Mouse (Mus musculus) adrenal gland (tissue): Measurements from ENCODE around the gene Slc35e1.

Experiments used
- intact Hi-C: fragments of 180-260 bp; cut with DNase I; formaldehyde crosslinking; loops from one replicate; pipeline ENCODE4 v1.15.1; 2025

Slc35e1 gene

DNA sequence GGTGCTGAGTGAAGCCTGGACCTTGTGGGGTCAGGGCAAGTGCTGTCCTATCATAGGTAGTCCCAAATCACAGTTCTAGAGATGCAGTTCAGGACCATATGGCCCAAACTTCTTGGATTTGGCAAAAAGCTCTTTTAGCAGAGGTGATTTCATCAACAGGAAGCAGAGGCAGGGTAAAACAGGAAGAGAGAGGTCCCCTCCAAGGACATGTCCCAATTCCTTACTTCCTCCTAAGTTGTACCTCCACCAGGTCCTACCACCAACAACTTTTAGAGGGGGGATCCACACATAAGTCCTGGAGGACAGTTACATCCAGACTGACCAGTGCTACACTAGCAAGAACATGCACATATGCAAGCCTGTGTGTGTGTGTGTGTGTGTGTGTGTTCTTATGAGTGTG lies 5.4 kb downstream of the Slc35e1 start:
- intact Hi-C loops, result no loop called here

DNA sequence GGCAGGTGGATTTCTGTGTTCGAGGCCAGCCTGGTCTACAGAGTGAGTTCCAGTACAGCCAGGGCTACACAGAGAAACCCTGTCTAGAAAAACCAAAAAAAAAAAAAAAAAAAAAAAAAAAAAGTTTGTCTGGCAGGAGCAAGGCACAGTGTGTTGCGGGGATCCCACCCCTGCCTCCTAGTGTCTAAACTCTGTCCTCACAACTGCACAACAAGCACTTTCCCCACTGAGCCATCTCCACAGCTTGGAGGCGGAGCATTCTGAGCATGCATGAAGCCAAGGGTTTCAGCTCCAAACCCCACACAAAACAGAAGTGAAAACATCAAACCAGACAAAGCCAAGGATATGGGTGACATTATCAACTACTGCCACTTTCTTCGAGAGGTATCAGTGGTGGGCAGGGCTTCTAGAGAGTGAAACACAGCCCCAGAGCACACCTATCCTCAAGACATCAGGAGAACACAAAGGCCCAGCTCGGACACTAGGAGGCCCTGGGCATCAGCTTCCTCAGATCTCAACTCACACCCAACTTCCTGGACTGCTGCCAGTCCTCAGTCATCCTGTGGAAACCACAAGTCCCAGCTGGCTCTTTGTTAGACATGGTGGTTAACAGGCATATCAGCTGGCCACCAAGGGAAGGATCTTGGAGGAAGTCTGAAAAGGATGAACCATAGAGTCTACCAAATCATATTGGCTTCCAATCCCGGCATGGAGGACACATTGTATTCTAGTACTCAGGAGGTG lies 6.8 kb downstream of the Slc35e1 start:
- intact Hi-C loops, result no loop called here

DNA sequence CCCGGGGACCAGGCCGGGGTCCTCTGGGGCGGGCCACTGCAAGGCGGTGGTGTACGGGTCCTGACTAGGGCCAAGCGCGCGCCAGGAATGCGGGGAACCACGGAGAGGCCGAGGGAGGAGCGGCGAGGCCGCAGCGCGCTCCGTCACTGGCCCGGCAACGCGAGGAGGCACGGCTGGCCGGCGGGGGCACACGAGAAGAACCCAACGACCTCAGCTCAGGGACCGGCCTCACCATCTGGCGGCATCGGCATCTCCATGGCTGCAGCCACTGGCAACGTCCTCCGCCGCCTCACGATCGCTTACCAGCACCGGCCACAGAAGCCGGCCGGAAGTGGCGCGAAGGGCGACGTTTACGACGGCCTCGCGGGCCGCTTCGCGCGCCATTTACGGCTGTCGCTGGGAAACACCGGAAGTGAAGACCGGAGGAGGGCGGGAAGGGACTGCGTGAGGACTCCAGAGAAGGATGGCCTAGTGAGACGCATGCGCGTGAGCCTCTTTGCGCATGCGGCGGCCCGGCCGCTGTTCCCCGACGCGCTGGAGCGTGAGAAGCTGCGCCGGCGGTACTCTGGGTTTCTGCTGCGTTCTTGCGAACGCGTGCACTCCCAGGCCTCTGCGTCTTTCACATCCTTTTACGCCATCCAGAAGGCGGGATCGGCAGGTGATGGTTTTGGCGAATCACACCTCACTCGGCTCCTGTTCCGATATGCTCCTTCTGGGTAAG lies 17.4 kb downstream of the Slc35e1 start, which contains the start of gene Cherp:
Gene Cherp (minus strand): TSS at position 401 of the 721 bp plus-strand sequence.
- intact Hi-C loops, result loop anchor here (5.0 kb wide), 1 partner anchor 72 kb away; the partner anchor contains the start of gene Med26

DNA sequence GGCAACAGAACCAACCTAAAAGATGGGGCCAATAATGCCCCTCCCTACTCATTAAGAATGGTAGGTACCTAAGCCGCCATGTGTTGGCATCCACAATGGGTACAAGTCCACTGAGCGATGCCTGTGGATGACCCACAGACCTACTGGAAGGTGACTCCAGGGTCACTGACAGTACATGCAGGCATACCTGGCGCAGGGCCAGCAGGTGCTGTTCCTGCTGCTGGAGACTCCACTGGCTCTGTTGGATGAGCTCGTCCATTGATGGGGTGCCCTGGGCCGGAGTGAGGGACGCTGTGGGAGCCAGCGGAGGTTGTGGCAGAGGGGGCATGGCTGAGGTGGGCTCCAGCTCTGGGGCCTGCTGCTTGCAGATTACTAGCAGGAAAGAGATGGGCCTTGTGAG lies 21.7 kb downstream of the Slc35e1 start:
- intact Hi-C loops, result no loop called here

DNA sequence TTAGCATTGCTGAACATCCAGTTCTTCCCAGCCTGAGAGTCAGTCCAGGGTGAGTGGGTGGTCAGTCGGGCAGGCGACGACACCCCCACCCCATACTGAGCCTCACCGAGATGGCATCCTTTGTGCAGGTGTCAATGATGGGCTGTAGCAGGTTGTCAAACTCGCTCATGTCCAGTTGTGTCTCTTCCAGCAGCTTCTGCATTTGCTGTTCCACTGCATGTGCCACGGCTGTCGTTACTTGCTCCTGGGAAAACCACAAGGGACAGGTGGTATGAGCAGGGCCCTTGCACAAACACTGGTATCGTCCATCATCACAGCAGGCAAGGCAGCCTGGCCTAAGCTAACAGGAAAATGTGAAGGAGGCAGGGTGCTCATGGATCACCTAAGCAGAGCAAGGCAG lies 22.4 kb downstream of the Slc35e1 start:
- intact Hi-C loops, result no loop called here

DNA sequence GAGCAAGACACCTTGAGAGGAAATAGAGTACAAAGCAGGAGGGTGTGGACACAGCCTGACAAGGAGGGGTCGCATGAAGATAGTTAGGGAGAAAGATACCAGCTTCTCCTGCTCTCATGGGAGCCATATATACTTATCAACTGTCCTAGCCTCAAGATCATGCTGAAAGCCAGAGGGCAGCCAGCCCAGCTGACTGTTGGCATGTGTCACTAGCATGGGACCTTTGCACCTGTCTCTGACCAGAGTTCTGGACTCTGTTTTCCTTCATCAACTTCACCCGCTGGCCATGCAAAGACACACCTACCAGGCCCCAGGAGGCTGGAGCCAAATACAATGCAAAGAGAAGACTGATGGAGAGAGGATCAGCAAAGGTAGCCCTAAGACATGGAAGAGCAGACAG lies 23.2 kb downstream of the Slc35e1 start:
- intact Hi-C loops, result no loop called here

DNA sequence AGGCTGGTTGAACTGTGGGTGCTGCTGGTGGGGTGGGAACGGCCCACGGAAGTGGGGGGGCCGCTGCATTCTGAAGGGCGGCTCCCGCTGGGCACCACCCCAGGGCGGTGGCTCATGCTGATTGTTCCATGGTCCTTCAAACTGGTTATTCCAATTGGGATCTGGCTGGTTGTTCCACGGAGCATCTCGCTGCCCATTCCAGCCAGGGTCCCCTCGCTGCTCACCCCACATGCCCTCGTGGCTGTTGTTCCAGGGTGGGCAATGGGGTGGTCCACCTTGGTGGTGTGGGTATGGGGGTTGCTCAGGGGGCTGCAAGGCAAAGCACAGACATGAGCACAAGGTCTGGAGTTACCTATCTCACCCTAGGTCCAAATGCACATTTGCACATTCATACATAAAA lies 28.2 kb downstream of the Slc35e1 start:
- intact Hi-C loops, result no loop called here

DNA sequence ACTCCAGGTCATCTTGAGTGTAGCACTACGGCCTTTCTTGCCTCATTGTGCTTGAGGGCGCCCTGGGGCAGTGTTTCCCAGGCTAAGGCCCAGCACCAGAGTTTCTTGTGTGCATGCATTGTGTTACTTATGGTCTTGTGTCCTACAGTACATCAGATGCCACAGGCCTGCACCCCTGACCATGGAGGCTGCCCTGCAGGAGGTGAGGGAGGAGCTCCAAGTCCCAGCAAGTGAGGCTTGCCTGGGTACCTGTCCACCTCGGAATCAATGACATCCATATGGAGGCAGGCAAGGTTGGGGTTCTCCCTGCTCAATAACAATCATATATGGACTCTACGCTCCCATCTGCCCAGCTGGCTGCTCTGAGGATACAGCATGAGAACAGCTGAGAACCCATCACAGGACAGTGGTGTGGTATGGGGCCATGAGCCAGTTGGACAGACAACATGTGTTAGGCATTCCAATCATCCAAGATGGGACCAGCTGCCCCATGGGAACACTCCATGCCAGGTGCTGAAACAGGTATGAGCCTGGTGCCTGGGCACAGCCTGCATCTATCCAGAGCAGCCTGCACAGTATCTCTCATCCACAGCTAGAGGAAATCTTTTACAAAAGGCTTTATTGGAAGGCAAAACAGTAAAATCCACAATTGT lies 32.4 kb downstream of the Slc35e1 start:
- intact Hi-C loops, result no loop called here

DNA sequence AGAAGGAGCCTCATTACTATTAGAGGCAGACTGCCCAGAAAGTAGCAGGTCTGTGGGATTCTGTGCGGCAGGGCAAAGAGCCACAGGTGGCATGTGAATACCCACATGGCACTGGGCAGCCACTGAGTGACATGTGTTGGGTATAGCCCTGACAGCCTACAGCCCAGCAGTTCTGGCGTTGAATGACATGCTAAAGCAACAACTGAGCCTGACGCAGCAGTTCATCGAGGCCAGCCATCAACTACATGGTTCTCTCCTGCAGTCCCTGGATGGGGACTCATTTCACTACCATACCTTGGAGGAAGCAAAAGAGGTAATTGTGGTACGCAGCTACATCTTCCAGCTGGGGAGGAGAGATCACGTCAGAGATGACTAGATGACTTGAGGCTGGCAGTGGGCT lies 34.0 kb downstream of the Slc35e1 start:
- intact Hi-C loops, result no loop called here

DNA sequence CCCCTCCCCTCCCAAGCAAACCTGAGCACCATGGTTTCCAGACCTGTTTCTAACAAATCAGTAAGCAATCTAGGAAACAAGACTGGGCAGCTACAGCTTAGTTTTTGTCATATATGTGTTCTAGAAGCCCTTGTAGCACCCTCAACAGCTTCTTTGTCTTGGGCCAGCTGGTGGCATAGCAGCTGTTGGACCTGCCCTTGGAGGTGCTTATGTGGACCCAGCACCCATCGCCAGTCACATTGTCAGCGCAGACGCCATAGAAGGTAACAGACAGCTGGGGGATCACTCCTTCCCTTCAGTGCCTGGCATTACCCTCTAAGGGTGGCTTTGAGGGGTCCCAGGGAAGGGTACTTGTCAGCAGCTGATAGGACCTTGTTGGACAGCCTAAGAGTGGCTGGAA lies 34.6 kb downstream of the Slc35e1 start:
- intact Hi-C loops, result no loop called here

DNA sequence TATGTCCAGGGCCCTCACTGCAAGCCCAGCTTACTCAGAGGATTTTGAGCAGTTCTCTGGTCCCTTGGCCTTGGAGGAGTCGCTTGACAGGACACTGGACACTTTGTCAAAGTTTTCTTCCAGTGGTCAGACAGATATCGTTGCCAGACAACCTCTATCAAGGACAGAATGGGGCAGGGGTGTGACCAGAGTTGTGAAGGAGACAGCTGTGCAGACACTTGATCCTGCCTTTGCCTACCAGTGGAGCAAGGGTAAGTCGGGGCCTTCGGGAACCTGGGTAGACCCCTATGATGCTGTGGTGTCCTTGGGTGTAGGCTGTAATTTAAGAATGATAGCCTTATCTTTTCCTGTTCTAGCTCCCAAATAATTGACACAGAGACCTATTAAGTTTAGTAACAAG lies 37.1 kb downstream of the Slc35e1 start:
- intact Hi-C loops, result no loop called here

DNA sequence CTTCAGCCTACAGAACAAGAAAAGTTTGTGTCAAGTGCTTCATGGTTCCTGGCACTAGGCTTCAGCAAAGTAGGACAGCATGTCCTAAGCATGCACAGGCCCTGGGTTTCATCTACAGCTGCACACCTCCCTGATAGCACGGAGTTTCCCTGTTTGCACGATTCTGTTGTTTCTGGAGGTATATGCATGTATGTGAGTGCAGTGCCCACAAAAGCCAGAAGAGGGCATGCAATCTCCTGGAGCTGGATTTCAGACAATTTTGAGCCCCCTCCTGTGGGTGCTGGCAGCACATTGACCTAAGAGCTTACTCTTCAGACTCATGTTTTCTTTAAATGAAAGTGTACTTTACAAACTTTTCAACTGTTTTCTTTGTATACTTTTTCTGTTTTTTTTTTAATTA lies 38.5 kb downstream of the Slc35e1 start:
- intact Hi-C loops, result no loop called here

DNA sequence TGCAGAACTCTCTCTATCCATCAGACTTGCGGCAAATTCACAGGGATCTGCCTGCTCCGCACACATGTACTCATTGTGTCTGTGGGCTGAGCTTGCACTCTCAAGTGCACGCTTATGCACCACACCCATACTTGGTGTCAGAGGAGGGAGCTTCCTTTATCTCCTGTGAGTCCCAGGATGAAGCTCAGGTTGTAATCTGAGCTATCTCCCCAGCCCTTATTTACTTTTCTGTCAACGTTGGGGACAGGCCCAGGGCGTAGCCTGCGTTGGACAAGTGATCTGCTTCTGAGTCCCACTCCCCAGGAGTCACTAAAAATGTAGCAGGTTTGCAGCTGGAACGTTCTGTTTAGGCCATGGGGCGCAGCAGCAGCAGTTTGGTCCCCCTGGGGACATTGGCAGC lies 40.9 kb downstream of the Slc35e1 start:
- intact Hi-C loops, result no loop called here

DNA sequence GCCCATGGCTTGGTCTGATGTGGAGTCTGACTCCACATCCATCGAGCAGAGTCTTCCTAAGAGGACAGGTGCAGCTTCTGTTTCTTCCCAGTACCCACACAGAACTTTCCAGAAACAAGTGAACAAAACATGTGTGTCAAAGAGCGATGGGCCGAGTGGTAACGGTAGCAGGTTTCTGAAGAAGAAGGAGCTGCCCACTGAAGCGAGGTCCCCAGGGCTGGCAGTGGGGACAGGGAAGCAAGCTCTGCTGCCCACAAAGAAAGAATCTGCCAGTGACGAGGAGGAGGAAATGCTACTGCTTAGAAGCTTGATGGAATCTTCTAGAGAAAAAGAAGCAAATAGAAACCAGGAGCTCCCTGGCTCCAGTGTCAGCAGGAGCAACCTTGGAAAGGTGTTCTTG lies 47.3 kb downstream of the Slc35e1 start:
- intact Hi-C loops, result no loop called here

DNA sequence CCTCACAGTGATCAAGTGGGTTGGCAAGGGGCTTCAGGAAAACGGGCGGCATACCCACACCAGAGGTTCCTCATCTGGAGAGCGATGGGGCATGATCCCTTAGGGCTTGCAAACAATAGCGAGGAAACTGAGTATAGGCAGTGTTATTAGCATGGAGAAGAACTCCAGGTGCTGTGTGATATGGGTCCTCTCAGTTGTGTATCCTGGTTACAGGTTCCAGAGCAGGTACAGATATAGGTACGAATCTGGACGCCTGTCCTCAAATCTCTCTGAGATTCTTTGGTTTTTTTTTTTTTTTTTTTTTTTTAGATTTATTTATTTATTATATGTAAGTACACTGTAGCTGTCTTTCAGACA lies 48.4 kb downstream of the Slc35e1 start:
- intact Hi-C loops, result no loop called here

DNA sequence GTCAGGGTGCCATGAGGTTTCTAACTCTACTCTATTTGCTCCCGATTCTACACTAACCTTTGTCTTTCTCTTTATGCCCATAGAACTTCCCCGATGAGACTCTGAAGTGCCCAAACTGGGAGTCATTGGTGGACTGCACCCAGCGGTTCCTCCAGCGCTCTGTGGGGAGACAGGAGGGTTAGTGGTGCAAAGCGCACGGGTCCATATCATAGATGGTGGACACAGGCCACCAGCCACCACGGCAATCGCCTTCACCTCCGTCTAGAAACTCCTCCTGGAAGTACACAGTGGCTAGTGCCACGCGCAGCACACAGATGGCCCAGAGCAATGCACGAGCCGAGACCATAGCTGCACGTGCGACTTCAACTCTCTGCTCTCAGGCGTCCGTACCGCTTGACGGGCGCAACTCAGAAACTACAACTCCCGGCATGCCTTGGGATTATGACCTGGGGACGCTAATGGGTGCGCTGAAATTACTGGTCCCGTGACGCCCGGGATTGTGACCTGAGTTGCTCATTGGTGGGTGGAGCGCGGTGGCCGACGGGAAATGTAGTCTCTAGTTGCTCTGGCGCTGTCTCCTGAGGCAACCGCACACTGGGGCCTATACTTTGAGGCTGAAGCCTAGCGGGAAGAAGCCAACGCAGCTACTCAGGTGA lies 48.9 kb downstream of the Slc35e1 start, which contains the start of the genes Calr3 and 1700030K09Rik:
Gene Calr3 (minus strand): TSS at position 533 of the 656 bp plus-strand sequence.
Gene 1700030K09Rik (plus strand): TSS at position 543 of the 656 bp plus-strand sequence.
- intact Hi-C loops, result no loop called here

DNA sequence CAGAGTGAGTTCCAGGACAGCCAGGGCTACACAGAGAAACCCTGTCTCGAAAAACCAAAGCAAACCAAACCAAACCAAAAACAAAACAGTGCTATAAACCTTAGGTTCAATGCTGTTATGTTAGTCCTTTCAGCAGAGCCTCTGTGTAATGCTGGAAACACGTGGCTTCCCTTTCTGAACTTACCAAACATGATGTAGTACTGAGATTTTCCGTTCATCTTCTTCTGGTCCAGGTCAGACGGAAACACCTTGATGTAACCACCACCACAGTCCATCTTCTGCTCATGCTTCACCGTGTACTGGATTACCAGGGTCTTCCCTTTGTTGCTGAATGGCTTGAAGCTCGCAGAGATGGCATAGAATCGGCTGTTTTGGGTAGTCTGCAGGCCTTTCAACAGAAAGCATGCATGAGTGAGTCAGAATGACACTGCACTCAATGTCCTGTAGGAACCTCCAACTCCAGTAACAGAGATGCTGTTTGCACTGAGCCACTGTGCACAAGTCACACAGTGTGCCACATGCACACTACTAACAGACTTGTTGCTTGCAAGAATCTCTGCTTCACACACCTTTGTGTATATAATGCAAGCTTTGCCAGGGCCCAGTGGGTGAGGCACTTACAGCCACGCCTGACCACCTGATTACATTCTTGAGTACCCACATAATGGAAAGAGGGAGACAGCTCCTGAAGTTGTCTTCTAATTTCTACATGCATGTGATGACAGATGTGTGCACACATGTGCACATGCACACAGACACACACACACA lies 54.0 kb downstream of the Slc35e1 start:
- intact Hi-C loops, result no loop called here

DNA sequence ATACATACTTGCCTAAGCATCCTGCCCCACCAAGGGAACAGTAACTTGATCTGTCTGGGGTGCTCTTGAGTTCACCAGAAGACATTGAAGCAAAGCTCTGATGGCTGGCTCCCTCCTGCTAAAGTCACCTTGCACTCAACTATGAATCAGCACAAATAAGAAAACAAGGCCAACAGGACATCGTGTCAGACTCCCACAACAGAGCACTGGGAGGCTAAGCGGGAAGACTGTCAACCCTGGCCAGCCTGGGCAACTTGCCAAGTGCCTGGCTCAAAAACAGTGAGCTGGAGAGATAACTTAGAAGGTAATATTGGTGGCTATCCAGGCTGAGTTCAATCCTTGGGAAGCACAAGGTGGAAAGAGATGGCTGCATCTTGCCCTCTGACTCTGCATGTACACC lies 57.5 kb downstream of the Slc35e1 start:
- intact Hi-C loops, result no loop called here
